Mouse (Mus musculus) ES-E14 (cell line): ENCODE measurements around the gene Ttc37.

Experiments
- CHD2 ChIP-seq: IDR thresholded peaks from 2 replicates; pipeline ENCODE4 v1.6.1; 2014; ENCODE audit warnings: mild to moderate bottlenecking, low read depth, low read length, inconsistent platforms
- HCFC1 ChIP-seq: IDR thresholded peaks from 2 replicates; pipeline ENCODE4 v1.6.1; 2012; ENCODE audit warnings: low read length, inconsistent platforms, borderline replicate concordance; ENCODE audit not compliant: insufficient read depth
- MAFK ChIP-seq: IDR thresholded peaks from 2 replicates; pipeline ENCODE4 v1.6.1; 2014; ENCODE audit warnings: mild to moderate bottlenecking, low read depth, low read length, inconsistent platforms; ENCODE audit not compliant: insufficient read depth
- ZC3H11A ChIP-seq: IDR thresholded peaks from 2 replicates; pipeline ENCODE4 v1.6.1; 2012; ENCODE audit warnings: low read depth, mild to moderate bottlenecking, inconsistent platforms, low read length, borderline replicate concordance

GRCm38 (mm10) chr13:76062569-76062968, 36.0 kb upstream of the Ttc37 start:
- TF ChIP-seq MAFK = no peak
- no peak for TF ChIP-seq ZC3H11A
- TF ChIP-seq CHD2 = no peak
- TF ChIP-seq HCFC1 = no peak
